Mouse (Mus musculus) ES-E14 (cell line): ENCODE measurements around the gene Creld1. TPM values are rescaled to one million over a fixed set of nuclear protein-coding genes. Genes with fewer than 3 reads are reported as not detected.

Experiments
- DNase-seq: peaks from one replicate; pipeline ENCODE4 v3.0.0-alpha.2; 2013; ENCODE audit warnings: low read depth, low spot score
- H3K27ac ChIP-seq: 2 replicates; pipeline ENCODE4 v1.5.1; 2012; ENCODE audit warnings: low read depth, mild to moderate bottlenecking, low read length, moderate library complexity, mixed read lengths; ENCODE audit not compliant: poor library complexity, insufficient read depth, severe bottlenecking
- H3K36me3 ChIP-seq: 2 replicates; pipeline ENCODE4 v1.6.1; 2012; ENCODE audit warnings: mild to moderate bottlenecking, low read length, moderate library complexity, mixed read lengths; ENCODE audit not compliant: control insufficient read depth, poor library complexity, insufficient read depth, severe bottlenecking
- H3K4me1 ChIP-seq, 2 experiments: fragments of 150-350 bp in 1 of 2; sonication (generic) in 1 of 2; 2 replicates each; pipeline ENCODE4 v1.6.1; 2012; ENCODE audit warnings: low read length in 2 of 2, mild to moderate bottlenecking in 1 of 2, mixed read lengths in 1 of 2; ENCODE audit not compliant: control insufficient read depth in 2 of 2, insufficient read depth in 2 of 2, poor library complexity in 1 of 2
- H3K4me3 ChIP-seq, 2 experiments: fragments of 150-350 bp in 1 of 2; sonication (generic) in 1 of 2; 2 replicates each; pipeline ENCODE4 v1.5.1; 2012; ENCODE audit warnings: low read length in 2 of 2, low read depth in 1 of 2, mild to moderate bottlenecking in 1 of 2, mixed read lengths in 1 of 2; ENCODE audit not compliant: insufficient read depth in 1 of 2, poor library complexity in 1 of 2, severe bottlenecking in 1 of 2
- H3K9ac ChIP-seq: 2 replicates; pipeline ENCODE4 v1.6.1; 2012; ENCODE audit warnings: low read depth, mild to moderate bottlenecking, low read length, mixed read lengths; ENCODE audit not compliant: poor library complexity, insufficient read depth, severe bottlenecking
- H3K9me3 ChIP-seq: fragments of 150-350 bp; sonication (generic); 2 replicates; pipeline ENCODE4 v1.6.1; 2012; ENCODE audit warnings: low read depth, mild to moderate bottlenecking, low read length; ENCODE audit not compliant: control insufficient read depth, insufficient read depth
- CHD2 ChIP-seq: IDR thresholded peaks from 2 replicates; pipeline ENCODE4 v1.6.1; 2014; ENCODE audit warnings: mild to moderate bottlenecking, low read depth, low read length, inconsistent platforms
- HCFC1 ChIP-seq: IDR thresholded peaks from 2 replicates; pipeline ENCODE4 v1.6.1; 2012; ENCODE audit warnings: low read length, inconsistent platforms, borderline replicate concordance; ENCODE audit not compliant: insufficient read depth
- MAFK ChIP-seq: IDR thresholded peaks from 2 replicates; pipeline ENCODE4 v1.6.1; 2014; ENCODE audit warnings: mild to moderate bottlenecking, low read depth, low read length, inconsistent platforms; ENCODE audit not compliant: insufficient read depth
- ZC3H11A ChIP-seq: IDR thresholded peaks from 2 replicates; pipeline ENCODE4 v1.6.1; 2012; ENCODE audit warnings: low read depth, mild to moderate bottlenecking, inconsistent platforms, low read length, borderline replicate concordance
- ZNF384 ChIP-seq: IDR thresholded peaks from 2 replicates; pipeline ENCODE4 v1.6.1; 2012; ENCODE audit warnings: low read depth, low read length, inconsistent platforms
- in situ Hi-C, 2 experiments: fragments of 600-800 bp; cut with MboI; formaldehyde crosslinking; loops; one replicate each; pipeline ENCODE4 v1.15.1; 2025; ENCODE audit warnings: low sequenced_read_pairs in 2 of 2, inconsistent platforms in 1 of 2; ENCODE audit not compliant: unreplicated experiment in 2 of 2
- total RNA-seq: library from RNA; depleted of rRNA; stranded (reverse); fragments of 300-350 nt; gene quantifications from 2 replicates; pipeline ENCODE4 v1.2.3, GENCODE M21; 2012

Creld1 gene
- total RNA-seq, 1 experiment: 20.8 TPM

- in situ Hi-C loops: no loop called here
- no peaks in the 10 kb centered on the region for H3K36me3 ChIP-seq
- no peak overlapping the region for H3K27ac ChIP-seq
- no peak overlapping the region for H3K9ac ChIP-seq
- H3K9me3 ChIP-seq: no peaks in the 10 kb centered on the region
- TF ChIP-seq ZNF384 (peak; percentile 79), CHD2 (no peak)
- DNase-seq: no peak
- no peaks in the 10 kb centered on the region for H3K4me1 ChIP-seq
- H3K4me3 ChIP-seq: no peak overlapping the region
Measured at GRCm38 (mm10) chr6:113438721-113439430, 44.2 kb upstream of the Creld1 start.

DNA sequence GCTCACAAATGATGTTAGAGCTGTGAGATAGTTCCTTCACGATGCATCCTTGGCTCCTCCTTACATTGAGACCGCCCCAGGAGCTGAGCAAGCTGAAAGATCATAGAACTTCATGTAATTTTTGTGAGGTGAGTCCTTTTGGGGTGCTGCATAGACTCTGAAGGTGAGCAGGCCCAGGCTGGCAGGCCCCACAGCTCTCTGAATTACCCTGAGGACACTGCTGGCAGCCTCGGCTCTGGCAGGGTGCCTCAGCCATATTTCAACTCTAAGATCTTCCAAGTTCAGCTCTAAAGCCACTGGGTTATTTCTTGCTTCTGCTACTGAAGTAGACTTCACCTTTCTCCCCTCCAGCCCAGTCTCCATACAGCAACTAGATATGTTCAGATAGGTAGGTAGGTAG, 42.4 kb upstream of the Creld1 start:
- H3K4me1 ChIP-seq: peaks cover 0 to 2% of the 10 kb centered on the region in 2 experiments; a peak in 1 of 4 replicates
- TF ChIP-seq MAFK (no peak), CHD2 (no peak), HCFC1 (no peak), ZNF384 (no peak), ZC3H11A (no peak)
- no peaks in the 10 kb centered on the region for H3K9me3 ChIP-seq
- in situ Hi-C loops: no loop called here
- no peak overlapping the region for H3K27ac ChIP-seq
- no peak for DNase-seq
- H3K9ac ChIP-seq: no peak overlapping the region
- H3K4me3 ChIP-seq: no peak overlapping the region
- peaks cover 3% of the 10 kb centered on the region for H3K36me3 ChIP-seq

DNA sequence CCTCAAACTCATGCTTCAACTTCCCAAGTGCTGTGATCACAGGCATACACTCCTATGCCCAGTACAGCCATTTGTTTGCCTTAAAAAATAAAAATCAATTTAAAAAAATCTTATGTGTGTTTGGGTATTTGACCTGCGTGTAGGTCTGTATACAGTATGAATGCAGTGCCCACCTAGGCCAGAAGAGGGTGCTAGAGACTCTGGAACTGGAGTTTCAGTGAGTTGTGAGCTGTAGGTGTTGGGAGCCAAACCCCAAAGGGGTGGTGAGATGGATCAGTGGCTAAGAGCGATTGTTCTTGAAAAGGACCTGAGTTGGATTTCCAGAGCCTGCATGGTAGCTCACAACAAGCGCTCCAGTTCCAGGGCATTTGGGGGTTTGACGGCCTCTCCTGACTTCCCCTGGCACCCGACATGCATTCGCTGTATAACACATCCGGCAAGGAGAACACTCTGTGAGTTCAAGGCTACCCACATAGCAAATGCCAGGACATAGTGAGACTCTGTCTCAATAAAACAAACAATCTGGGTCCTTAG, 41.9 kb upstream of the Creld1 start:
- peak; percentile 85 for DNase-seq

GRCm38 (mm10) chr6:113442087-113442441, 41.0 kb upstream of the Creld1 start:
- H3K9me3 ChIP-seq: no peaks in the 10 kb centered on the region
- TF ChIP-seq ZC3H11A (no peak), HCFC1 (no peak), CHD2 (no peak), MAFK (no peak), ZNF384 (no peak)
- DNase-seq: no peak
- H3K27ac ChIP-seq: no peak overlapping the region
- H3K4me1 ChIP-seq: peaks cover 0 to 2% of the 10 kb centered on the region in 2 experiments; a peak in 1 of 4 replicates
- peaks cover 8% of the 10 kb centered on the region for H3K36me3 ChIP-seq
- in situ Hi-C loops: no loop called here
- peak overlapping the region; percentile 57; the same call in 1 of the 2 replicates for H3K9ac ChIP-seq
- H3K4me3 ChIP-seq: peak overlapping the region; percentile 17 to 87; a peak in 3 of 4 replicates

More for the DNA sequence above, 41.9 kb upstream of the Creld1 start:
- in situ Hi-C loops: no loop called here
- H3K4me1 ChIP-seq: peaks cover 0 to 2% of the 10 kb centered on the region in 2 experiments; a peak in 1 of 4 replicates
- H3K36me3 ChIP-seq: peaks cover 3% of the 10 kb centered on the region
- no peaks in the 10 kb centered on the region for H3K9me3 ChIP-seq
- peak; percentile 72 for TF ChIP-seq ZC3H11A
- TF ChIP-seq CHD2: no peak
- no peak overlapping the region for H3K4me3 ChIP-seq
- no peak overlapping the region for H3K9ac ChIP-seq
- H3K27ac ChIP-seq: no peak overlapping the region
